Mouse (Mus musculus): Measurements from ENCODE around the gene Aqp1. TPM values are rescaled to one million over a fixed set of nuclear protein-coding genes. Genes with fewer than 3 reads are reported as not detected.

The Aqp1 gene
- polyA plus RNA-seq (2015; fragmentation: Nextera tagmentation; extraction: Ambion mirVana) = 19.0 and 20.4 TPM in 2 replicates

DNA sequence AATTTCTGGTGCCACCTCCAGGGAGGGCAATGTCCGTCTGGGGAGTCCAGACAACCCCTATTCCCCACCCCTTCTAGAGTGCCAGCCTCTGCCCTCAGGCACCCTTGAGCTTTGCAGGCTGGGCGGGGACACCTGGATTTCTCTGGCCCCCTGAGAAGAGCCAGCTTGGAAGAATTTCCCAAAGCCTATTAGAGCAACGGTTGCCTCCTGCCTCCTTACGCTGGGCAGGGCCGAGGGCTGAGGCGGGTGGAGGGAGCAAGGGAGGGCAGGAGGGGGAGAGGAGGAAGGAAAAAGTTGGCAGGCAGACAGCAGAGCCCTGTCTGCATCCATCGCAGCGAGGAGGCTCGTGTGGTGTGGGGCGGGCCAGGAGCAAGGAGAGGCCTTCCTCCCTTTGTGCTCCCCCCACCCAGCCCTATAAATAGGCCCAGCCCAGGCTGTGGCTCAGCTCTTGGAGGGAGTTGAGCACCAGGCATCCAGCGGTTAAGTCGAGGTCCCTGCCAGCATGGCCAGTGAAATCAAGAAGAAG lies at the start of gene Aqp1:
Aqp1 (plus strand) TSS at position 444 of the 526 bp plus-strand sequence.
- Histone ChIP-seq H3K36me3 (ENCODE audit: control insufficient read depth, insufficient read depth) (no peaks in the 10 kb centered on the region), H3K4me3 (ENCODE audit: low read depth, low read length) (peak within 1 kb of the TSS; percentile 21), H3K27ac (ENCODE audit: low read depth, low read length) (no peak within 1 kb of the TSS; the same call in 1 of the 2 replicates), H3K9me3 (ENCODE audit: control insufficient read depth) (no peaks in the 10 kb centered on the region), H3K4me2 (replicated peaks; ENCODE audit: low read depth) (peak within 1 kb of the TSS; percentile 54), H3K9ac (ENCODE audit: low read depth, low read length) (no peak within 1 kb of the TSS), H3K4me1 (replicated peaks; ENCODE audit: control insufficient read depth, insufficient read depth, low read length) (peaks cover 9% of the 10 kb centered on the region; the same call in 1 of the 2 replicates), H3K27me3 (replicated peaks; ENCODE audit: control insufficient read depth, insufficient read depth, low read length) (no peaks in the 10 kb centered on the region)
- WGBS = 8% methylated on average over 12 of the region's 12 CpGs
- peak; percentile 78 for ATAC-seq
- TF ChIP-seq CTCF (IDR thresholded peaks at IDR 0.05; ENCODE audit: low read depth) = no peak; the same call in 1 of the 2 replicates

GRCm38 (mm10) chr6:55288007-55288602 lies 48.1 kb upstream of the Aqp1 start:
- Histone ChIP-seq H3K27me3 (replicated peaks; ENCODE audit: control insufficient read depth, insufficient read depth, low read length) (no peaks in the 10 kb centered on the region), H3K4me2 (replicated peaks; ENCODE audit: low read depth) (no peak overlapping the region), H3K9me3 (ENCODE audit: control insufficient read depth) (no peaks in the 10 kb centered on the region), H3K4me3 (ENCODE audit: low read depth, low read length) (no peak overlapping the region), H3K27ac (ENCODE audit: low read depth, low read length) (no peak overlapping the region), H3K36me3 (ENCODE audit: control insufficient read depth, insufficient read depth) (no peaks in the 10 kb centered on the region), H3K4me1 (replicated peaks; ENCODE audit: control insufficient read depth, insufficient read depth, low read length) (no peaks in the 10 kb centered on the region), H3K9ac (ENCODE audit: low read depth, low read length) (no peak overlapping the region)
- no peak for TF ChIP-seq CTCF (IDR thresholded peaks at IDR 0.05; ENCODE audit: low read depth)
- WGBS = 63% methylated on average over 5 of the region's 5 CpGs
- ATAC-seq = 0 out of 2 replicates have a peak, but pooled peaks have one; percentile 31

- Histone ChIP-seq H3K36me3 (ENCODE audit: control insufficient read depth, insufficient read depth) (no peaks in the 10 kb centered on the region), H3K4me2 (replicated peaks; ENCODE audit: low read depth) (no peak overlapping the region), H3K9ac (ENCODE audit: low read depth, low read length) (no peak overlapping the region), H3K4me3 (ENCODE audit: low read depth, low read length) (no peak overlapping the region), H3K9me3 (ENCODE audit: control insufficient read depth) (no peaks in the 10 kb centered on the region), H3K27me3 (replicated peaks; ENCODE audit: control insufficient read depth, insufficient read depth, low read length) (no peaks in the 10 kb centered on the region), H3K27ac (ENCODE audit: low read depth, low read length) (no peak overlapping the region), H3K4me1 (replicated peaks; ENCODE audit: control insufficient read depth, insufficient read depth, low read length) (no peaks in the 10 kb centered on the region)
- WGBS = 71% methylated on average over 19 of the region's 19 CpGs
- TF ChIP-seq CTCF (IDR thresholded peaks at IDR 0.05; ENCODE audit: low read depth) = no peak
- no peak for ATAC-seq
Observed at GRCm38 (mm10) chr6:55294549-55295131, 41.6 kb upstream of the Aqp1 start.

DNA sequence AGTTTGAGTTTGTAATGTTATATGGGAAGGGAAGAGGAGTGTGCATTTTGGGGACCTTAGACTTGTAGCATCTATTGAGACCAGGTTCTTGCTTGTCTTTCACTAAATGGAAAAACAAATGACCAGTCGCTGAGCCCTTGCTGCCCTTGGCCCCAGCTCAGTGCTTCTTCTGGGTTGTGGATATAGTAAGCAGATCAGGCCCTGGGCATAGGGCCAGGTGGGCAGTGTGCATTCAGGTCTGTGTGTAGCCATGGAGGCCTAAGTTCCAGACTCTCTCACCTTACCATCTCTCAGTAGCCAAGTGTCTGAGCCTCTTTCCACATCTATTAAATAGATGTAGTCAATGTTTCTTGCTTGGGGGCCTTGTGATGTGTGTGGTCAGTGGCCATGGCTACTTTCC lies 40.9 kb upstream of the Aqp1 start:
- H3K27ac ChIP-seq (ENCODE audit: low read depth, low read length) = no peak overlapping the region
- no peaks in the 10 kb centered on the region for H3K9me3 ChIP-seq (ENCODE audit: control insufficient read depth)
- no peak overlapping the region for H3K4me2 ChIP-seq (replicated peaks; ENCODE audit: low read depth)
- no peaks in the 10 kb centered on the region for H3K36me3 ChIP-seq (ENCODE audit: control insufficient read depth, insufficient read depth)
- H3K27me3 ChIP-seq (replicated peaks; ENCODE audit: control insufficient read depth, insufficient read depth, low read length) = no peaks in the 10 kb centered on the region
- H3K4me3 ChIP-seq (ENCODE audit: low read depth, low read length) = no peak overlapping the region
- no peak for TF ChIP-seq CTCF (IDR thresholded peaks at IDR 0.05; ENCODE audit: low read depth)
- 79% methylated on average over 1 of the region's 1 CpGs for WGBS
- H3K4me1 ChIP-seq (replicated peaks; ENCODE audit: control insufficient read depth, insufficient read depth, low read length) = no peaks in the 10 kb centered on the region
- H3K9ac ChIP-seq (ENCODE audit: low read depth, low read length) = no peak overlapping the region
- no peak for ATAC-seq

DNA sequence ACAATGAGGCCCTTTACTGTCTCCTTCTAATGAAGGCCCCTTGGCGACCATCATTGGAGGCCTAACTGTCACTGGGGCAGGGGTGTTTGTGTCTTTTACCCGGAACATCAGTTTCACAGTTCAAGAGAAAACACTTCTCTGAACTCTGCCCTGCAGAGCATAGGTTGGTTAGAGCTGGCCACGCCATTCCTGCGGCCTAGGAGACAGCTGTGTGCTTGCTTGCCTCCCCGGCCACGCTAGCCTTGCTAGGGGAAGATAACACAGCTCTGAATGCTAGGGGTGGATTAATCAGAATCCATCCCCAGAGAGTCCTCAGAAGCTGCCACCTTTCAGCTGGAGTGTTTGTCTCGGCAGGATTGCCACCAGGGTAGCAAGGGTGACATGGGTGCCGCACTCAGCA lies 36.8 kb upstream of the Aqp1 start:
- H3K27ac ChIP-seq (ENCODE audit: low read depth, low read length) = no peak overlapping the region
- ATAC-seq = peak; percentile 73
- H3K4me2 ChIP-seq (replicated peaks; ENCODE audit: low read depth) = no peak overlapping the region
- H3K36me3 ChIP-seq (ENCODE audit: control insufficient read depth, insufficient read depth) = no peaks in the 10 kb centered on the region
- no peak overlapping the region for H3K4me3 ChIP-seq (ENCODE audit: low read depth, low read length)
- H3K9ac ChIP-seq (ENCODE audit: low read depth, low read length) = no peak overlapping the region
- no peaks in the 10 kb centered on the region for H3K9me3 ChIP-seq (ENCODE audit: control insufficient read depth)
- H3K27me3 ChIP-seq (replicated peaks; ENCODE audit: control insufficient read depth, insufficient read depth, low read length) = no peaks in the 10 kb centered on the region
- no peak for TF ChIP-seq CTCF (IDR thresholded peaks at IDR 0.05; ENCODE audit: low read depth)
- no peaks in the 10 kb centered on the region for H3K4me1 ChIP-seq (replicated peaks; ENCODE audit: control insufficient read depth, insufficient read depth, low read length)
- WGBS = 48% methylated on average over 8 of the region's 8 CpGs

DNA sequence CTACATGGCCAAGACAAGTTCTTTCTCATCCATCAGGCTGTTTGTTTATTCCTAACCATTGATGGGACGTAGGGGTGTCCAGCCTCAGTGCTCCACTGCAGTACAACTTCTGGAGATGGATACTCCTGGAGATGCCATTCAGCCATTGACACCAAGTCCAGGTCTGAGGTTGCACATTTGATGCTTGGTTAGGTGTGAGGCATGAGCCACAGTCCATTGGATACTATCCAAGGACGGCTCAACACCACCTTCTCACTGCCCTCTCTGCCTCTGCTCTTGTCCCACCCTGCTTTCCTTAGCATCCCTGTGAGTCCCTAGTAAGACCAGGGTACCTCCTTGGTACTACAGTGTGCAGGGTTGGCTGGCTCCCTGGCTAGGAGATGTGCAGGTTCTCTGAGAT lies 36.3 kb upstream of the Aqp1 start:
- 93% methylated on average over 2 of the region's 2 CpGs for WGBS
- H3K36me3 ChIP-seq (ENCODE audit: control insufficient read depth, insufficient read depth) = no peaks in the 10 kb centered on the region
- H3K9me3 ChIP-seq (ENCODE audit: control insufficient read depth) = no peaks in the 10 kb centered on the region
- H3K9ac ChIP-seq (ENCODE audit: low read depth, low read length) = no peak overlapping the region
- no peak overlapping the region for H3K4me3 ChIP-seq (ENCODE audit: low read depth, low read length)
- no peak overlapping the region for H3K4me2 ChIP-seq (replicated peaks; ENCODE audit: low read depth)
- H3K4me1 ChIP-seq (replicated peaks; ENCODE audit: control insufficient read depth, insufficient read depth, low read length) = no peaks in the 10 kb centered on the region
- TF ChIP-seq CTCF (IDR thresholded peaks at IDR 0.05; ENCODE audit: low read depth) = no peak
- 0 out of 2 replicates have a peak, but pooled peaks have one; percentile 7 for ATAC-seq
- no peaks in the 10 kb centered on the region for H3K27me3 ChIP-seq (replicated peaks; ENCODE audit: control insufficient read depth, insufficient read depth, low read length)
- no peak overlapping the region for H3K27ac ChIP-seq (ENCODE audit: low read depth, low read length)
